Mouse (Mus musculus) limb, embryonic 14.5 days (tissue): ENCODE results near the gene Exoc3l4. TPM values are rescaled to one million over a fixed set of nuclear protein-coding genes. Genes with fewer than 3 reads are reported as not detected.

Experiments used
- ATAC-seq: fragments of 200-750 bp; cut with Nextera tagmentation; 2 replicates; pipeline ENCODE4 v1.8.0; 2017; ENCODE audit warnings: low read depth, moderate number of reproducible peaks, moderate TSS enrichment; ENCODE audit not compliant: low FRiP score
- DNase-seq: peaks from one replicate; pipeline ENCODE4 v3.0.0-alpha.2; 2015; ENCODE audit warnings: low spot score
- H3K27ac ChIP-seq: fragments of 300-500 bp; sonication (generic); replicated peaks from 2 replicates; pipeline ENCODE4 v1.5.1; 2014; ENCODE audit warnings: low read depth, mild to moderate bottlenecking, low read length, moderate library complexity, mixed read lengths
- H3K27me3 ChIP-seq: fragments of 300-500 bp; sonication (generic); 2 replicates; pipeline ENCODE4 v1.6.1; 2014; ENCODE audit warnings: low read length, mixed read lengths; ENCODE audit not compliant: control insufficient read depth, insufficient read depth
- H3K36me3 ChIP-seq: fragments of 300-500 bp; sonication (generic); 2 replicates; pipeline ENCODE4 v1.6.1; 2014; ENCODE audit warnings: mild to moderate bottlenecking, low read length, moderate library complexity, mixed read lengths; ENCODE audit not compliant: control insufficient read depth, insufficient read depth
- H3K4me1 ChIP-seq: fragments of 300-500 bp; sonication (generic); 2 replicates; pipeline ENCODE4 v1.6.1; 2014; ENCODE audit warnings: antibody characterized with exemption, low read length, mixed read lengths; ENCODE audit not compliant: control insufficient read depth, insufficient read depth
- H3K4me2 ChIP-seq: fragments of 300-500 bp; sonication (generic); replicated peaks from 2 replicates; pipeline ENCODE4 v1.6.1; 2014; ENCODE audit warnings: low read depth, mild to moderate bottlenecking, low read length, moderate library complexity; ENCODE audit not compliant: severe bottlenecking
- H3K4me3 ChIP-seq: fragments of 300-500 bp; sonication (generic); replicated peaks from 2 replicates; pipeline ENCODE4 v1.5.1; 2014; ENCODE audit warnings: low read length
- H3K9ac ChIP-seq: fragments of 300-500 bp; sonication (generic); 2 replicates; pipeline ENCODE4 v1.6.1; 2014; ENCODE audit warnings: mild to moderate bottlenecking, low read depth, low read length, moderate library complexity; ENCODE audit not compliant: severe bottlenecking
- H3K9me3 ChIP-seq: fragments of 300-500 bp; sonication (generic); 2 replicates; pipeline ENCODE4 v1.6.1; 2016; ENCODE audit warnings: low read length; ENCODE audit not compliant: control insufficient read depth
- POLR2A ChIP-seq: fragments of 200-500 bp; IDR thresholded peaks from 2 replicates; pipeline ENCODE4 v1.8.0; 2012; ENCODE audit warnings: inconsistent platforms, mild to moderate bottlenecking, moderate library complexity, borderline replicate concordance; ENCODE audit not compliant: insufficient read depth, insufficient read length; ENCODE audit errors: extremely low read depth
- WGBS: fragments of 180-500 bp; shearing (Covaris S2); extraction: QIAGEN DNeasy Blood & Tissue Kit; methylation state at CpG from one replicate; pipeline ENCODE4 v1.1.7; 2014; 5-methylcytosine and 5-hydroxymethylcytosine counted together
- polyA plus RNA-seq, 2 experiments: library from polyadenylated mRNA; depleted of rRNA in 1 of 2; stranded (reverse) in 1 of 2; unstranded in 1 of 2; fragments of >200 nt; fragmentation: Nextera tagmentation in 1 of 2; extraction: Ambion mirVana in 1 of 2; gene quantifications; 2 replicates each; pipeline versions ENCODE4 v1.2.1 to v1.2.3; 2012 to 2014

The Exoc3l4 gene
- polyA plus RNA-seq, 2 experiments, result 7.7 to 11.7 TPM

GRCm38 (mm10) chr12:111377986-111378490, 38.8 kb upstream of the Exoc3l4 start:
- WGBS, result 1% methylated on average over 29 of the region's 32 CpGs

GRCm38 (mm10) chr12:111378812-111379211, 38.0 kb upstream of the Exoc3l4 start:
- TF ChIP-seq POLR2A, result no peak
- H3K9me3 ChIP-seq, result no peaks in the 10 kb centered on the region
- H3K9ac ChIP-seq, result no peak overlapping the region
- no peak for DNase-seq
- no peaks in the 10 kb centered on the region for H3K27me3 ChIP-seq
- H3K27ac ChIP-seq, result no peak overlapping the region
- H3K4me3 ChIP-seq, result peak overlapping the region; percentile 97
- peaks cover 19% of the 10 kb centered on the region for H3K4me1 ChIP-seq
- H3K4me2 ChIP-seq, result no peak overlapping the region; the same call in 1 of the 2 replicates
- ATAC-seq, result no peak
- 74% methylated on average over 12 of the region's 12 CpGs for WGBS
- no peaks in the 10 kb centered on the region for H3K36me3 ChIP-seq

More at GRCm38 (mm10) chr12:111377986-111378490, 38.8 kb upstream of the Exoc3l4 start:
- no peak for TF ChIP-seq POLR2A
- Histone ChIP-seq H3K9me3 (no peaks in the 10 kb centered on the region), H3K36me3 (no peaks in the 10 kb centered on the region), H3K27ac (peak overlapping the region; percentile 84; the same call in 1 of the 2 replicates), H3K9ac (peak overlapping the region; percentile 86), H3K4me3 (peak overlapping the region; percentile 97), H3K4me1 (peaks cover 19% of the 10 kb centered on the region), H3K4me2 (peak overlapping the region; percentile 90), H3K27me3 (no peaks in the 10 kb centered on the region)
- no peak for DNase-seq
- ATAC-seq, result peak; percentile 51

DNA sequence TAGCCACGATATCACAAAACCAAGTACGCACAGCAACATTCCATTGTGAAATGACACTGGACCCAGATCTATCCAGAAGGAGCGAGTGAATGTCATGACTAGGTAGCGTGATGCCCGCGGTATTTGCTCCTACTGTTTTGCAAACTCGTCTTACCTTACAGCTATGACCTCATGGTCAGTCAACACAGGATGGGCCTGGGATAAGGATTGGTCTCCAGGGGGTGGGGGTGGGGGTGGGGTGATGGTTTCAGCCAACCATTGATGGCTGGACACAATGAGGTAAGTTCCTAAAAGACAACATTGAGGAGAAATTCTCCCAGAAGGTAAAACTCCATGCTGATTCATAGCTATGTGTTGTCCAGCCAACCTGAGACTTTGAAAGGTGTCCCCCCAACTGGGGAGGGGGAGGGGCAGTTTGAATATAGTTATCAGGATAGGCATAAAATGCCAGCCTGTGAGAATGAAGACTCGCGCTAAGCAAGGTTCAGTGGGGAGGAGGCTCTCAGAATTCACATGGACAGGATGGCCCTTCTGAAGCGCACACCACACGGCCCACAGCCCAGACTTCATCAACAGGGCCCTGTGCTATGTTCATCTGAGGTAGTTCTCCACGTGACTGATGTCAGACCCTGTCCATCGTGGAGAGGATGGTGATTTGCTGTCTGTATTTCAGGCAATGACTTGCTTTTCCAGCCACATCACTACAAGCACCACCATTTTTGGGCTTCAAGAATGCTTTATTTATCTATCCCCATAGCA, 30.8 kb upstream of the Exoc3l4 start:
- 89% methylated on average over 13 of the region's 13 CpGs for WGBS
- no peak for DNase-seq
- Histone ChIP-seq H3K27me3 (no peaks in the 10 kb centered on the region), H3K9ac (no peak overlapping the region), H3K4me1 (no peaks in the 10 kb centered on the region), H3K4me3 (no peak overlapping the region), H3K4me2 (no peak overlapping the region), H3K9me3 (no peaks in the 10 kb centered on the region), H3K36me3 (no peaks in the 10 kb centered on the region), H3K27ac (no peak overlapping the region)
- no peak for TF ChIP-seq POLR2A
- 0 out of 2 replicates have a peak, but pooled peaks have one; percentile 19 for ATAC-seq

DNA sequence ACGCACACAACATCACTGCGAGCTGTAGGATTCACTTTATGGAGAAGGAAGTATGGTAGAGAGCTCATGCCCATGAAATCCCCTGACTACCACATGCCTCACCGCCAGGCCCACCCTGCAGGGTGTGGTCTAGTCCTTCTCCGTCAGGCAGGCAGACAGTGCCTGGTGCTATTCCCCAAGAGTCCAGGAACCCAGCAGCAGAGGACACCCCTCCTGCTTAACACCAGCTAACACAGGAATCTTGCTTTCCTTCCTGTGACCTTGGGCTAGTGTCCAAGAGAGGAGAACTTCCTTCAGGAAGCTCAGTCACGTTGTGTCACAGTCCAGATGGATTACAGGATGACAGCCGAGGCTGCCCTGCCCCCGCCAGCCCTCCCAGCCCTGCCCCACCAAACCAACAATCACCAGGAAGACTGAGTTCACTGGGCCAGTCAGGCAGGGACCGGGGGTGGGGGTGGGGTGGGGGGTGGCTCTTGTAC, 30.1 kb upstream of the Exoc3l4 start:
- WGBS, result 52% methylated on average over 8 of the region's 8 CpGs
- peak; percentile 67 for ATAC-seq
- no peak overlapping the region for H3K4me3 ChIP-seq
- no peak for TF ChIP-seq POLR2A
- H3K27ac ChIP-seq, result no peak overlapping the region
- H3K36me3 ChIP-seq, result no peaks in the 10 kb centered on the region
- H3K27me3 ChIP-seq, result no peaks in the 10 kb centered on the region
- no peaks in the 10 kb centered on the region for H3K9me3 ChIP-seq
- H3K4me2 ChIP-seq, result no peak overlapping the region
- H3K4me1 ChIP-seq, result no peaks in the 10 kb centered on the region
- no peak overlapping the region for H3K9ac ChIP-seq
- no peak for DNase-seq

GRCm38 (mm10) chr12:111387146-111387545, 29.7 kb upstream of the Exoc3l4 start:
- ATAC-seq (no peak), DNase-seq (no peak)
- Histone ChIP-seq H3K4me3 (no peak overlapping the region), H3K27me3 (no peaks in the 10 kb centered on the region), H3K9me3 (no peaks in the 10 kb centered on the region), H3K9ac (no peak overlapping the region), H3K27ac (no peak overlapping the region), H3K4me2 (no peak overlapping the region), H3K4me1 (no peaks in the 10 kb centered on the region), H3K36me3 (no peaks in the 10 kb centered on the region)
- 86% methylated on average over 4 of the region's 4 CpGs for WGBS
- TF ChIP-seq POLR2A, result no peak
